Mouse (Mus musculus): Measurements from ENCODE around the gene Pdk4. TPM values are rescaled to one million over a fixed set of nuclear protein-coding genes. Genes with fewer than 3 reads are reported as not detected.

Pdk4 gene
- polyA plus RNA-seq (2014; fragmentation: Illumina TruSeq; extraction: RNeasy Lipid Tissue Mini Kit (QIAGEN cat#74804); ENCODE audit: low read depth, low replicate concordance), result 297 TPM

DNA sequence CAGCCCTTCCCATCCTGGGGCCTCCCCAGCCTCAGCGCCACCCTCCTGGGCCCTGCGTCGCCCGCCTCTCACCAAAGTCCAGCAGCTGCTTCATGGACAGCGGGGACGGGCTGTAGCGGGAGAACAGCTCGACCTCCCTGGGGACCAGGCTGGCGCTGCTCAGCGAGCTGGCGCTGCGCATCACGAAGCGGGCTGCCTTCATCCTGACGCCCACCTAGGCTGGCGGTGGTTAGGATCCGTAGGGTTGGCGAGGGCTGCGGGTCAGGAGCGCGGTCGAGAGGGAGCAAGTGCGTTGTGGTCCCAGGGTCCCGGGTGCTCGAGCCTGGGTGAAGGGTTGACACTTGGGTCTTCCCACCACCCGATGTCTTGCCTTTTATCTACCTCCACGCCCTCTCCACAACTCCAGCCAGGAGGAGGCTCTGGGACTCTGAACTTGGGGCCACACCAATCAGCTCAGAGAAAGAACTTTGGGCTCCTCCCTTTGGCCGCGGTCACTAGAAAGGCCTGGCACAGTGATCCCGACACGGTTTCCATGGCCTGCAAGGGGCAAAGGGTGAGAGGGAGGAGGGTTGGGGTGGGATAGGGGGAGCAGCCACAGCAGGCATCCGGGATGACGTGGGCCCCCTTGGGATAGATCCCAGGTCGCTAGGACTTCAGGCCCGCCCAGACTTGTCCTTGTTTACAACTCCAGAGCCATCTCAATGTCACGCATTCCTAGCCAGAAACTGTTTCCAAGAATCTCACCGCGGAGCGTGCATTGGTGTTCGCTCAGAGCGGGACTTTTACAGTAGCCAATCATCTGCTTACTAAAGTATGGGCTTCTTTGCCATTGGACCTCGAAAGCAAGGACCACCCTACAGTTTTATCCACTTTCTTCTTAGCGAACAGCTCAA, at the start of gene Pdk4:
Gene Pdk4 (minus strand): TSS at position 349 of the 893 bp plus-strand sequence.

Other genes with a start within 250 kb of the Pdk4 start
- 32.7 TPM for gene Pon3, start 240.0 kb downstream of the Pdk4 start, polyA plus RNA-seq (2014; fragmentation: Illumina TruSeq; extraction: RNeasy Lipid Tissue Mini Kit (QIAGEN cat#74804); ENCODE audit: low read depth, low replicate concordance)
- gene Pon2, start 197.9 kb downstream of the Pdk4 start, polyA plus RNA-seq (2014; fragmentation: Illumina TruSeq; extraction: RNeasy Lipid Tissue Mini Kit (QIAGEN cat#74804); ENCODE audit: low read depth, low replicate concordance), result 36.9 TPM
- 5.4 TPM for gene Asb4, start 112.9 kb downstream of the Pdk4 start, polyA plus RNA-seq (2014; fragmentation: Illumina TruSeq; extraction: RNeasy Lipid Tissue Mini Kit (QIAGEN cat#74804); ENCODE audit: low read depth, low replicate concordance)
- 0.39 TPM for gene Dync1i1, start 229.3 kb upstream of the Pdk4 start, polyA plus RNA-seq (2014; fragmentation: Illumina TruSeq; extraction: RNeasy Lipid Tissue Mini Kit (QIAGEN cat#74804); ENCODE audit: low read depth, low replicate concordance)

Measured in heart, adult 10 weeks (tissue).